Mouse (Mus musculus) cortical plate, adult 2 months (tissue): ENCODE measurements around the gene Cdkn2d. TPM values are rescaled to one million over a fixed set of nuclear protein-coding genes. Genes with fewer than 3 reads are reported as not detected.
"Not testable (repeated sequence)": the region's sequence is repeated elsewhere in the genome, so short reads cannot be mapped to it uniquely, and the experiment has no call there.

Source experiments
- H3K27ac ChIP-seq: fragments of 200-500 bp; 2 replicates; pipeline ENCODE4 v1.5.1; 2012; ENCODE audit warnings: low read length, control low read depth, inconsistent platforms; ENCODE audit not compliant: insufficient read depth
- H3K4me1 ChIP-seq: fragments of 200-500 bp; 2 replicates; pipeline ENCODE4 v1.6.1; 2011; ENCODE audit warnings: low read length; ENCODE audit not compliant: control insufficient read depth, insufficient read depth
- H3K4me3 ChIP-seq: fragments of 200-500 bp; 2 replicates; pipeline ENCODE4 v1.5.1; 2011; ENCODE audit warnings: mild to moderate bottlenecking, low read length, control low read depth; ENCODE audit not compliant: insufficient read depth
- CTCF ChIP-seq: fragments of 200-500 bp; IDR thresholded peaks from 2 replicates; pipeline ENCODE4 v1.5.1; 2011; ENCODE audit warnings: mild to moderate bottlenecking, control low read depth, low read length; ENCODE audit not compliant: insufficient read depth; ENCODE audit errors: extremely low read depth
- POLR2A ChIP-seq: fragments of 200-500 bp; IDR thresholded peaks from 2 replicates; pipeline ENCODE4 v1.6.1; 2011; ENCODE audit warnings: mild to moderate bottlenecking, low read length, control low read depth; ENCODE audit not compliant: insufficient read depth; ENCODE audit errors: extremely low read depth
- polyA plus RNA-seq: library from polyadenylated mRNA; depleted of rRNA; stranded (reverse); fragments of >200 nt; gene quantifications from 2 replicates; pipeline ENCODE4 v1.2.3, GENCODE M21; 2012

Gene Cdkn2d
- polyA plus RNA-seq, 1 experiment: 76.9 TPM

GRCm38 (mm10) chr9:21266889-21267288 is 24.3 kb downstream of the Cdkn2d start:
- Histone ChIP-seq H3K4me1 (peaks cover 3% of the 10 kb centered on the region; the same call in 1 of the 2 replicates), H3K4me3 (no peak overlapping the region), H3K27ac (no peak overlapping the region)
- TF ChIP-seq POLR2A: no peak

- H3K27ac ChIP-seq: no peak overlapping the region
- peak overlapping the region; percentile 55 for H3K4me3 ChIP-seq
- TF ChIP-seq POLR2A: no peak
- no peak for TF ChIP-seq CTCF
- peaks cover 3% of the 10 kb centered on the region; the same call in 1 of the 2 replicates for H3K4me1 ChIP-seq
Observed at GRCm38 (mm10) chr9:21265611-21266010, 25.6 kb downstream of the Cdkn2d start.

GRCm38 (mm10) chr9:21265000-21265561 is 26.1 kb downstream of the Cdkn2d start, which contains the start of gene Atg4d:
Gene Atg4d, plus strand, starts transcription at chr9:21265293.
- no peak within 1 kb of the TSS; the same call in 1 of the 2 replicates for H3K27ac ChIP-seq
- H3K4me1 ChIP-seq: peaks cover 3% of the 10 kb centered on the region; the same call in 1 of the 2 replicates
- H3K4me3 ChIP-seq: peak within 1 kb of the TSS; percentile 55
- TF ChIP-seq POLR2A (peak; percentile 81), CTCF (no peak)

DNA sequence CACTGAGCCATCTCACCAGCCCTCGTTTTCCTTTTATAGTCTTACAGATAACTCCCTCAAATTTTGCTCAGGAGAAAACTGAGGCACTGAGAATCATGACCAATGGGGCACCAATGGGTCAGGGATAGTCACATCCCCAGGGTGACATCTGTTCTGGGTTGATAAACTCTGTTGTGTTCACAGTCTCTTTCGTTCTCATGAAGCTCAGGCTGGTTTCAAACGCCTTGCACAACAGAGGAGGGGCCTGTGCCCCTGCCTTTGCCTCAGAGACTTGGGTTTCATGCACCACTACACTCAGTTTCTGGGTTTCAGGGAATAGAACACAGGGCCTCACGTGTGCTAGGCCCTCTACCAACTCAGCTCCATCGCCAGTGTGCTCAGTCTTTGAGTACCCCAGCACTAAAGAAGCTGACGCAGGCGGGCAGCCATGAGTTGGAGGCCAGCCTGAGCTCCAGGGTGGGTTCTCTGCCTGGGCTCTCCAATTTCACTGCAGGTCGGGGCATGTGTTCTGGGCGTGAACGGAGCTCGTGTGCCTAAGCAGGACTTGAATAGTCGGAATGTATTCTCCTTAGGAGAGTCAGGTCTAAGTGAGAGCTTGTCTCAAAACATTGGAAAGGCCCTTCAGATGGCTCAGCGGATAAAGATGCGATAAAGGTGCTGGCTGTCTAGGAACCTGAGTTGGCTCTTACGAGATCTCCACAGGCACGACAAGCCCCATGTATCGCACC is 26.8 kb downstream of the Cdkn2d start:
- TF ChIP-seq CTCF (no peak), POLR2A (no peak)
- peaks cover 3% of the 10 kb centered on the region; the same call in 1 of the 2 replicates for H3K4me1 ChIP-seq
- peak overlapping the region; percentile 55 for H3K4me3 ChIP-seq
- no peak overlapping the region for H3K27ac ChIP-seq

DNA sequence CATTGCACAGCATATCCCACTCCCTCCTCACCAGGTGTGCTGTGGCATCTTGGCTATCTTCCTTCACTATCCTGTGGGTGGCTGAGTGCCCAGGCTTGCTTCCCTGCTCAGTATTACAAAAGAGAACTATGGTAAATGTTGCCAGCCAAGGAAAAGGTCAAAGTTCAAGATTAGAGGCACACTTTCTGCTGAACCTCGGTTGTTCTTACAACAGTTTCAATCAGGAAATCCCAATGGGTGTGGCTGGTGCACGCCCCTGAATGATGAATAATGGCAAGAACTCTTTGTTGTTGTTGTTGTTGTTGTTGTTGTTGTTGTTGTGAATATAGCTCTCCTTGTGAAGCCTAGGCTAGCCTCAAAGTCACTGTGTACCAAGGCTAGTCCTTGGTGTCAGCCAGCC is 29.4 kb downstream of the Cdkn2d start:
- no peak overlapping the region for H3K27ac ChIP-seq
- H3K4me3 ChIP-seq: no peak overlapping the region
- TF ChIP-seq POLR2A (no peak), CTCF (no peak)
- peaks cover 3% of the 10 kb centered on the region; the same call in 1 of the 2 replicates for H3K4me1 ChIP-seq

GRCm38 (mm10) chr9:21260491-21261040 is 30.6 kb downstream of the Cdkn2d start:
- Histone ChIP-seq H3K4me3 (no peak overlapping the region), H3K27ac (no peak overlapping the region), H3K4me1 (no peaks in the 10 kb centered on the region)
- no peak for TF ChIP-seq CTCF
- no peak for TF ChIP-seq POLR2A

DNA sequence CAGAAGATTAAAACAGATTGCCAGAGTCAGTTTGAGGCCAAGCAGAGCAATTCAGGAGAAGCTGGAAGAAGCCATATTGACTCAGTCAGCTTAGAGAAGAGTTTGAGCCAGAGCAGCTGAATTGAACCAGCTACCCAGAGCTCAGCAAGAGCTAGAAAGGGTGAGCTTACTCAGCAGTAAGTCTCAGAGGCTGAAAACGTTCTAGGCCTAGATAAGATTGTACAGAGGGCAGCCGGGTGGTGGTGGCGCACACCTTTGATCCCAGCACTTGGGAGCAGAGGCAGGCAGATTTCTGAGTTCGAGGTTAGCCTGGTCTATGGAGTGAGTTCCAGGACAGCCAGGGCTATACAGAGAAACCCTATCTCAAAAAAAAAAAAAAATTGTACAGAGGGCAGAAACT is 34.9 kb downstream of the Cdkn2d start:
- not testable (repeated sequence) for H3K27ac ChIP-seq, H3K4me1 ChIP-seq, H3K4me3 ChIP-seq

DNA sequence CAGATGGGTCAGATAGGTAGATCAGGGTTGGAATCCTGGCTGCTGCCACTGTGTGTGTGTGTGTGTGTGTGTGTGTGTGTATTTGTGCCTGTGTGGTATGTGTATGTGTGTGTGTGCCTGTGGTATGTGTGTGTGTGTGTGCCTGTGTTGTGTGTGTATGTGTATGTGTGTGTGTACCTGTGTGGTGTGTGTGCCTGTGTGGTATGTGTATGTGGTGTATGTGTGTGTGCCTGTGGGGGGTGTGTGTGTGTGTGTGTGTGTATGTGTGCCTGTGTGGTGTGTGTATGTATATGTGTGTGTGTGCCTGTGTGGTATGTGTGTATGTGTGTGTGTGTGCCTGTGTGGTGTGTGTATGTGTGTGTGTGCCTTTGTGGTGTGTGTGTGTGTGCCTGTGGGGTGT is 36.5 kb downstream of the Cdkn2d start:
- TF ChIP-seq POLR2A (no peak), CTCF (no peak)
- no peak overlapping the region for H3K4me3 ChIP-seq
- H3K27ac ChIP-seq: no peak overlapping the region
- H3K4me1 ChIP-seq: no peaks in the 10 kb centered on the region

GRCm38 (mm10) chr9:21251116-21251735 is 40.0 kb downstream of the Cdkn2d start:
- H3K27ac ChIP-seq: no peak overlapping the region
- H3K4me1 ChIP-seq: no peaks in the 10 kb centered on the region
- no peak overlapping the region for H3K4me3 ChIP-seq
- TF ChIP-seq CTCF: no peak
- no peak for TF ChIP-seq POLR2A
